Mouse (Mus musculus) mesoderm, embryonic 11.5 days (tissue): ENCODE measurements around the gene C1ql1.
"Not testable (repeated sequence)": the region's sequence is repeated elsewhere in the genome, so short reads cannot be mapped to it uniquely, and the experiment has no call there.

Source experiments
- DNase-seq: peaks from one replicate; pipeline ENCODE4 v3.0.0-alpha.2; 2012; ENCODE audit warnings: low read depth, low spot score

The C1ql1 gene

GRCm38 (mm10) chr11:102946265-102946991 lies at the start of gene C1ql1:
Gene C1ql1, minus strand, starts transcription at chr11:102946688.
- DNase-seq, result peak; percentile 92

DNA sequence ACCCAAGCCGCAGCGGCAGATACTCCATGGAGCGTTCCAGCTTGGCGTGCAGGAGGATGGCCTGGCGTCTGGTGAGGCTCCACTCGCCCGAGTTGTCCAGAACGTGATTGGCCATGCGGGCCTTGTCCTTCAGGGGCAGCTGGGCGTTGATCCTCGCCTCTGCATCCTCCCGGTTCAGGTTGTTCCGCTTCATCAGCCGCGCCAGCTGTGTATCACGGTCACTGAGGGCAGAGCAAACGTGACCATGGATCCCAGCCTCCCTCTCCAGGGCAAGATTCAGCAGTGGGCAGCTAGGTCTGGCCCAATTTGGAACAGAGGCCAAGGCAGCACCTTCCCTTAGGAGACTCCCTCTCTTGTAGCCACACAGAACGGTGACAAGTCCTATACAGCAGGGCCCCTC lies 48.5 kb upstream of the C1ql1 start:
- no peak for DNase-seq

- no peak for DNase-seq
Observed at GRCm38 (mm10) chr11:102993420-102994029, 47.0 kb upstream of the C1ql1 start.

- DNase-seq, result peak; percentile 82
Observed at GRCm38 (mm10) chr11:102992940-102993339, 46.5 kb upstream of the C1ql1 start.

DNA sequence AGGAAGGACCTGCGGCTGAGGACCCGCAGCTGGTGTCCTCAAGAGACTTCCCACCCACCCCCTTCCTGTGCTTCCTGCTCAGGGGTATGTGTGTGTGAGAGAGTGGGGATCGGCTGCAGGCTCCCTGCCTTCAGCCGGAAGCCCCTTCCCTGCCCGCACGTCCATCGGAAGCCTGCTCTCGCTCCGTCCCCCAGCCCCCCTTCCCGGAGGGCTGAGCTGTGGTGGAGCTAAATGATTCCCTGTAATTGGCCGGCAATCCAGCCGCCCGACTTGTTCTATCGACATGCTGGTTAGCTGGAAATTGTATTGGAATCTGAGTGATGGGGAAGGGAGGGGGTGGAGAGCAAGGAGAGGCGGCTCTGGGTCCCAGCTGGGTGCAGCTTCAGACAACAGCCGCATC lies 45.2 kb upstream of the C1ql1 start:
- peak; percentile 50 for DNase-seq

GRCm38 (mm10) chr11:102990152-102990663 lies 43.7 kb upstream of the C1ql1 start:
- peak; percentile 38 for DNase-seq

DNA sequence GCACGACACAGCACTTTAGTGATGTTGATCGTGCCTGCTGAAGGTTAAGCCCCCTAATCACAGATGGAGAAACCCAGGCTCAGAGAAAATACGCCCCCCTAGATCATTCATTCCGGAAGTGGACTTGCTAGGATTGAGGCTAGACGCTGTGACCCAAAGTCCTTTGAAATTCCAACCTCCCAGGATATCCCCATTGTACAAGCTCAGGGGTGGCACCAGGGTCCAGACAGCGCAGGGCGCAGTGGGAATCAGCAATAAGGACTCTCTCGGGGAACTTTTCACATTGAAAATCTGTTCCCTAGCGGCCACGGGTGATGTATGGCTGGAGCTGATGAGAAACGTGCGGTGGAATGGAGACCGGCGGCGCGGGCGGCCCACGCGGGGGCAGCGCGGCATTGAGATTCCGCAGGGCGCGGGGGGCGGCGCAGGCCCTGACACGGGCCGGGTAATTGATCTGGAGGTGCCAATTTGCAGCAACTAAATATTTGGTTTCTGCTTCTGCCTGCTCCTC lies 43.2 kb upstream of the C1ql1 start:
- DNase-seq, result no peak

GRCm38 (mm10) chr11:102985160-102985559 lies 38.7 kb upstream of the C1ql1 start:
- DNase-seq, result no peak

GRCm38 (mm10) chr11:102984615-102985014 lies 38.1 kb upstream of the C1ql1 start:
- no peak for DNase-seq

DNA sequence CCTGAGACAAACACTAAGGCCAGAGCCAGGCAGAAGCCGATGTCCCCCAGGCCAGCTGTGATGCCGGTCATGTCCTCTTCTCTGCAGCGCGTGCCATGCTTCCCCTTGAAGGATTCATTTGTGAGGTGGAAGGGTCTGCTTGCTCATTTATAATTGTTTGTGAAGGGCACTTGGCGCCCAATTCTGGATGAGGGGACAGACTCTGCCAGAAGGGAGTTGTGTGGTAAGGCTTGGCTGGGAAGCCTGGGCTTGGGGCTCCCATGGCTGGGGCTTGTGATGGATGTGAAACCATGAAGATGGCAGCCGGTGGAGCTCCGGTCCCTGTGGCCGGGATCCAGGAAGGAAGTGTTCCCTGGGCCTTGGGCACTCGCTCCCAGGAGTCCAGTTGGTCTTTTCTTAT lies 37.6 kb upstream of the C1ql1 start:
- DNase-seq, result no peak

GRCm38 (mm10) chr11:102981151-102981890 lies 34.8 kb upstream of the C1ql1 start:
- DNase-seq, result no peak

- no peak for DNase-seq
Observed at GRCm38 (mm10) chr11:102978052-102978666, 31.7 kb upstream of the C1ql1 start.

GRCm38 (mm10) chr11:102975966-102976365 lies 29.5 kb upstream of the C1ql1 start:
- DNase-seq, result not testable (repeated sequence)

DNA sequence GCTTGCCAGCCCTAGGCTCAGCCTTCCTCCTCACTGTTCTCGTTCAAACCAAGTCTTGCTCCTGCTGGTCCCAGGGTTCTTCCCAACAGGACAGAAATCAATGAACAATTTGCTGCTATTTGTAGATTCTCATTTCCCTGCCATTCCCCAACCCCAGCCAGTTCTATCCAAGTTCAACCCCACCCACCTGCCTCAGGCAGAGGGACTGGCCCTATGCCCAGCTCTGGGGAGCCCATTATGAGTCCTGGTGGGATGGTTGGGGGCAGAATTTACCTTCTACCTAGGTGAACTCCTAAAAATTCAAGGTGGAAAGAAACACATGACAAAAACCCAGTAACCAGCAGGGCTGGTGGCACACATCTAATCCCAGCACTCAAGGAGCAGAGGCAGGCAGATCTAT lies 25.8 kb upstream of the C1ql1 start:
- no peak for DNase-seq

DNA sequence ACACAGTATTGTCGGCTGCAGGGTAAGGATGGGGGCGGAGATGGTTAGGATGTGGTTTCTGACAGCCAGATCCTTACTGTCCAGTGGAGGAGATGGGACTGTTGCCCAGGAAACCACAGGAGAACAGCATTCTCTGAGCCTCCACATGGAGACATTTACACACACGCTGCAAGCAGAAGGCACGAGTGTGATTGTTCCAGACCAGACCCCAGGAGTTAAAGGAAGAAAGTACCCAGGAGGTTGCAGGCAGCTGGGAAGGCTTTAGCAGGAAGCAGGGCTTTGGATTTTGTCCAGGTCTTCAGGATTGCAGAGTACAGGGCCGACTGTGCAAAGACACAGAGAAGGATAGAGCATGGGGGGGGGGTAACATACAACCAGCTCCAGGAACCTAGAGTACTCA lies 25.1 kb upstream of the C1ql1 start:
- DNase-seq, result no peak

GRCm38 (mm10) chr11:102964547-102965091 lies 18.1 kb upstream of the C1ql1 start:
- no peak for DNase-seq

DNA sequence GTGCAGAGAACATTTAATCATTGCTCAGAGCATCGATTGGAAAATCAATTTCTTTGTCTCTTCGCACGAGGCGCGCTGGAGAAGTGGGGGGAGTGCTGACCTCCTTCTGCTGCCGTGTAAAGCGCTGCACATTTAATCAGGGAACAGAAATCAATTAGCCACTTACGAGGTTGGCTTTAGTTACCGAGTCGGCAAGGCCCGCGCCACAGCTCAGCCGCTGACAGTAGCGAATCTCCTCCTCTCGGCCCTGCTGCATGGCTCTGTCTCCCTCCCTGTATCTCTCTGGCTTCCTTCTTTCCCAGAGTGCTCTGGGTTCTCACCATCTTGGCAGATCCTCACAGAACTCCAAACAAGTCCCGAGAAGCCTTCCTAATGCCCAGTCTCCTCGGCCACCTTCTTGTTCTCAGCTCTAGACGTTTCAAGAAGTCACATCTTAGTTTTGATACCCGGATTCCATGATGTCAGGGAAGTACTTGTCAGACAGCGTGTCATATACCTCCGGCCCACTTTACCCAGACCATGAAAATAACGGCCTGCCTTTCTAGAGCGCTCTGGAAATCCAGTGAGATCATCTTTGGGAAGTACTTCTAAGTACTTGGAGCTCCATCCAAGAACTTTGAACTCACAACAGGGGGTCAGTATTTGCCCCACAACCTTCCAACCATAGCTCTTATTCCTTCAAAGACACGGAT lies 17.5 kb upstream of the C1ql1 start:
- DNase-seq, result peak; percentile 47

GRCm38 (mm10) chr11:102963246-102963854 lies 16.9 kb upstream of the C1ql1 start:
- DNase-seq, result no peak

DNA sequence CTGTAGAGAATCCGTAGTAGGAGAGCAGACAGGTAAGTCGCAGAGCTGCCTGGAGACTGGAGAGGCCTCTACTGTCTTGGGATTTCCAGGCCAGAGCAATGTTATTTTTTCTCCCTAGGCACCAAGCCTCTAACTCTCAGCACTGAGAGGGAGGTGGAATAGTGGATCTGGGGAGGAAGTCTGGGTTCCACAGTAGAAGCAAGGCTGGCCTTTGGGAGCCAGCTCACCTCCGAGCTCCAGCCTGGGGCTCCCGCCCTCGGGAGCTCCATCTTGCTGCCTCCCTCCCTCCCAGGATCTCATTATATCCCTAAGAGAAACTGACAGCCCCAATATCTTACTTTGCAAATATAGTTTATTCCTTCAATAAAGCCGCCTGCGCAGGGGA lies 16.4 kb upstream of the C1ql1 start:
- no peak for DNase-seq

GRCm38 (mm10) chr11:102961082-102961481 lies 14.6 kb upstream of the C1ql1 start:
- no peak for DNase-seq
